Mouse (Mus musculus) thymus, postnatal 25 days (tissue): ENCODE measurements around the gene Slc22a17.

Experiments
- DNase-seq: peaks from one replicate; pipeline ENCODE4 v3.0.0; 2022

The Slc22a17 gene

DNA sequence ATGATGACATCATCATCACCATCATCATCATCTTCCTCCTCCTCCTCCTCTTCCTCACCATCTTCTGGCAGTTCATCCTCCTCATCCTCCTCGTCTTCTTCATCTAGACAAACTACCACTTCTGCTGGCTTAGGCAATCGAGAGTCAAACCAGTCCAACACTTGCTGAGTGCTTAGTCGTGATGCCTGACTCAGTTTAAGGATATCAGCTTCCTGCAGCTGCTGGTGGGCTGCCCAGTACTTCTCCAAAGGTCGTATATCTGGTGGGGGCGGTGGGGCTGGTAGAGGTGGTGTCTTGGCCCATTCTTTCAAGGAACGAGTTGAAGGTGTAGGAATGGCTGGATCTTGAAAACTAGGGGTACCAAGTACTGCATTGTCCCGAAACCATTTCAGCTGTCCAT lies 56.2 kb downstream of the Slc22a17 start:
- DNase-seq = no peak
